Mouse (Mus musculus): ENCODE data around the gene Rars. TPM values are rescaled to one million over a fixed set of nuclear protein-coding genes. Genes with fewer than 3 reads are reported as not detected.
"Not testable (repeated sequence)": the region's sequence is repeated elsewhere in the genome, so short reads cannot be mapped to it uniquely, and the experiment has no call there.

Rars gene
- polyA plus RNA-seq, 1 experiment from 2014 or later = 71.9 TPM

- 79% methylated on average over 5 of the region's 5 CpGs for WGBS
- H3K4me3 ChIP-seq (ENCODE audit: low read depth, low read length) = no peak overlapping the region
- H3K9ac ChIP-seq (ENCODE audit: low read depth, low read length) = no peak overlapping the region
- ATAC-seq = no peak
- peaks cover 26% of the 10 kb centered on the region for H3K4me1 ChIP-seq (ENCODE audit: control insufficient read depth, insufficient read depth, low read length)
- no peaks in the 10 kb centered on the region for H3K27me3 ChIP-seq (ENCODE audit: control insufficient read depth, insufficient read depth, low read depth, low read length)
- H3K27ac ChIP-seq (ENCODE audit: low read length) = peak overlapping the region; percentile 87
- H3K9me3 ChIP-seq (replicated peaks; ENCODE audit: control insufficient read depth, low read length, poor library complexity, severe bottlenecking) = no peaks in the 10 kb centered on the region
- H3K36me3 ChIP-seq (ENCODE audit: control insufficient read depth, insufficient read depth, low read length) = 0 out of 2 replicates have a peak, but pooled peaks cover 4% of the 10 kb centered on the region
- H3K4me2 ChIP-seq (ENCODE audit: low read length) = no peak overlapping the region
These were observed 29.3 kb upstream of the Rars start for GRCm38 (mm10) chr11:35863653-35864052.

- ATAC-seq = no peak
These were observed 23.2 kb upstream of the Rars start for GRCm38 (mm10) chr11:35857395-35858067.

GRCm38 (mm10) chr11:35856359-35857040 lies 22.2 kb upstream of the Rars start:
- Histone ChIP-seq H3K27ac (ENCODE audit: low read length) (peak overlapping the region; percentile 89), H3K9ac (ENCODE audit: low read depth, low read length) (peak overlapping the region; percentile 39; the same call in 1 of the 2 replicates), H3K9me3 (replicated peaks; ENCODE audit: control insufficient read depth, low read length, poor library complexity, severe bottlenecking) (no peaks in the 10 kb centered on the region), H3K4me2 (ENCODE audit: low read length) (0 out of 2 replicates have a peak overlapping the region, but pooled peaks have one; percentile 17), H3K4me1 (ENCODE audit: control insufficient read depth, insufficient read depth, low read length) (peaks cover 25% of the 10 kb centered on the region), H3K27me3 (ENCODE audit: control insufficient read depth, insufficient read depth, low read depth, low read length) (no peaks in the 10 kb centered on the region), H3K4me3 (ENCODE audit: low read depth, low read length) (no peak overlapping the region), H3K36me3 (ENCODE audit: control insufficient read depth, insufficient read depth, low read length) (0 out of 2 replicates have a peak, but pooled peaks cover 4% of the 10 kb centered on the region)
- WGBS = 14% methylated on average over 11 of the region's 11 CpGs
- peak; percentile 88 for ATAC-seq

More at GRCm38 (mm10) chr11:35857395-35858067, 23.2 kb upstream of the Rars start:
- Histone ChIP-seq H3K4me1 (ENCODE audit: control insufficient read depth, insufficient read depth, low read length) (peaks cover 25% of the 10 kb centered on the region), H3K9ac (ENCODE audit: low read depth, low read length) (no peak overlapping the region), H3K27ac (ENCODE audit: low read length) (peak overlapping the region; percentile 89), H3K27me3 (ENCODE audit: control insufficient read depth, insufficient read depth, low read depth, low read length) (no peaks in the 10 kb centered on the region), H3K9me3 (replicated peaks; ENCODE audit: control insufficient read depth, low read length, poor library complexity, severe bottlenecking) (no peaks in the 10 kb centered on the region), H3K4me2 (ENCODE audit: low read length) (no peak overlapping the region), H3K36me3 (ENCODE audit: control insufficient read depth, insufficient read depth, low read length) (0 out of 2 replicates have a peak, but pooled peaks cover 4% of the 10 kb centered on the region), H3K4me3 (ENCODE audit: low read depth, low read length) (no peak overlapping the region)
- 59% methylated on average over 12 of the region's 12 CpGs for WGBS

- Histone ChIP-seq H3K4me1 (ENCODE audit: control insufficient read depth, insufficient read depth, low read length) (peaks cover 25% of the 10 kb centered on the region), H3K4me3 (ENCODE audit: low read depth, low read length) (no peak overlapping the region), H3K4me2 (ENCODE audit: low read length) (no peak overlapping the region), H3K27ac (ENCODE audit: low read length) (peak overlapping the region; percentile 89), H3K27me3 (ENCODE audit: control insufficient read depth, insufficient read depth, low read depth, low read length) (no peaks in the 10 kb centered on the region), H3K36me3 (ENCODE audit: control insufficient read depth, insufficient read depth, low read length) (0 out of 2 replicates have a peak, but pooled peaks cover 4% of the 10 kb centered on the region), H3K9me3 (replicated peaks; ENCODE audit: control insufficient read depth, low read length, poor library complexity, severe bottlenecking) (no peaks in the 10 kb centered on the region), H3K9ac (ENCODE audit: low read depth, low read length) (no peak overlapping the region)
- no peak for ATAC-seq
- 47% methylated on average over 7 of the region's 9 CpGs for WGBS
These were observed 21.3 kb upstream of the Rars start for GRCm38 (mm10) chr11:35855567-35855966.

- no peak overlapping the region for H3K4me3 ChIP-seq (ENCODE audit: low read depth, low read length)
- WGBS = 47% methylated on average over 5 of the region's 5 CpGs
- H3K27ac ChIP-seq (ENCODE audit: low read length) = 0 out of 2 replicates have a peak overlapping the region, but pooled peaks have one; percentile 31
- ATAC-seq = no peak
- H3K4me1 ChIP-seq (ENCODE audit: control insufficient read depth, insufficient read depth, low read length) = peaks cover 25% of the 10 kb centered on the region
- H3K4me2 ChIP-seq (ENCODE audit: low read length) = no peak overlapping the region
- H3K9me3 ChIP-seq (replicated peaks; ENCODE audit: control insufficient read depth, low read length, poor library complexity, severe bottlenecking) = no peaks in the 10 kb centered on the region
- H3K36me3 ChIP-seq (ENCODE audit: control insufficient read depth, insufficient read depth, low read length) = 0 out of 2 replicates have a peak, but pooled peaks cover 2% of the 10 kb centered on the region
- H3K27me3 ChIP-seq (ENCODE audit: control insufficient read depth, insufficient read depth, low read depth, low read length) = no peaks in the 10 kb centered on the region
- H3K9ac ChIP-seq (ENCODE audit: low read depth, low read length) = no peak overlapping the region
These were observed 20.6 kb upstream of the Rars start for GRCm38 (mm10) chr11:35854941-35855340.

- H3K9ac ChIP-seq (ENCODE audit: low read depth, low read length) = no peak overlapping the region
- H3K4me2 ChIP-seq (ENCODE audit: low read length) = no peak overlapping the region
- no peak overlapping the region for H3K4me3 ChIP-seq (ENCODE audit: low read depth, low read length)
- WGBS = 99% methylated on average over 4 of the region's 4 CpGs
- H3K36me3 ChIP-seq (ENCODE audit: control insufficient read depth, insufficient read depth, low read length) = no peaks in the 10 kb centered on the region
- H3K27ac ChIP-seq (ENCODE audit: low read length) = no peak overlapping the region
- no peaks in the 10 kb centered on the region for H3K9me3 ChIP-seq (replicated peaks; ENCODE audit: control insufficient read depth, low read length, poor library complexity, severe bottlenecking)
- no peak for ATAC-seq
- peaks cover 25% of the 10 kb centered on the region for H3K4me1 ChIP-seq (ENCODE audit: control insufficient read depth, insufficient read depth, low read length)
- no peaks in the 10 kb centered on the region for H3K27me3 ChIP-seq (ENCODE audit: control insufficient read depth, insufficient read depth, low read depth, low read length)
These were observed 19.3 kb upstream of the Rars start for GRCm38 (mm10) chr11:35853651-35854050.

- no peaks in the 10 kb centered on the region for H3K36me3 ChIP-seq (ENCODE audit: control insufficient read depth, insufficient read depth, low read length)
- no peak overlapping the region for H3K27ac ChIP-seq (ENCODE audit: low read length)
- no peak for ATAC-seq
- no peak overlapping the region for H3K4me2 ChIP-seq (ENCODE audit: low read length)
- no peak overlapping the region for H3K4me3 ChIP-seq (ENCODE audit: low read depth, low read length)
- no peaks in the 10 kb centered on the region for H3K9me3 ChIP-seq (replicated peaks; ENCODE audit: control insufficient read depth, low read length, poor library complexity, severe bottlenecking)
- no peaks in the 10 kb centered on the region for H3K27me3 ChIP-seq (ENCODE audit: control insufficient read depth, insufficient read depth, low read depth, low read length)
- H3K9ac ChIP-seq (ENCODE audit: low read depth, low read length) = no peak overlapping the region
- WGBS = 48% methylated on average over 4 of the region's 4 CpGs
- H3K4me1 ChIP-seq (ENCODE audit: control insufficient read depth, insufficient read depth, low read length) = peaks cover 25% of the 10 kb centered on the region
These were observed 18.4 kb upstream of the Rars start for GRCm38 (mm10) chr11:35852731-35853130.

GRCm38 (mm10) chr11:35844299-35844698 lies 10.0 kb upstream of the Rars start:
- no peaks in the 10 kb centered on the region for H3K9me3 ChIP-seq (replicated peaks; ENCODE audit: control insufficient read depth, low read length, poor library complexity, severe bottlenecking)
- H3K4me1 ChIP-seq (ENCODE audit: control insufficient read depth, insufficient read depth, low read length) = no peaks in the 10 kb centered on the region; the same call in 1 of the 2 replicates
- no peaks in the 10 kb centered on the region for H3K27me3 ChIP-seq (ENCODE audit: control insufficient read depth, insufficient read depth, low read depth, low read length)
- no peak overlapping the region for H3K4me2 ChIP-seq (ENCODE audit: low read length)
- no peak overlapping the region for H3K9ac ChIP-seq (ENCODE audit: low read depth, low read length)
- H3K4me3 ChIP-seq (ENCODE audit: low read depth, low read length) = no peak overlapping the region
- no peak overlapping the region for H3K27ac ChIP-seq (ENCODE audit: low read length)
- no peak for ATAC-seq
- H3K36me3 ChIP-seq (ENCODE audit: control insufficient read depth, insufficient read depth, low read length) = 0 out of 2 replicates have a peak, but pooled peaks cover 3% of the 10 kb centered on the region
- WGBS = 91% methylated on average over 9 of the region's 9 CpGs

GRCm38 (mm10) chr11:35842560-35842959 lies 8.3 kb upstream of the Rars start:
- not testable (repeated sequence) for H3K4me1 ChIP-seq (ENCODE audit: control insufficient read depth, insufficient read depth, low read length); H3K9ac ChIP-seq (ENCODE audit: low read depth, low read length); H3K36me3 ChIP-seq (ENCODE audit: control insufficient read depth, insufficient read depth, low read length); H3K9me3 ChIP-seq (replicated peaks; ENCODE audit: control insufficient read depth, low read length, poor library complexity, severe bottlenecking); H3K4me2 ChIP-seq (ENCODE audit: low read length); ATAC-seq; H3K27me3 ChIP-seq (ENCODE audit: control insufficient read depth, insufficient read depth, low read depth, low read length); H3K4me3 ChIP-seq (ENCODE audit: low read depth, low read length); H3K27ac ChIP-seq (ENCODE audit: low read length)
- 88% methylated on average over 4 of the region's 4 CpGs for WGBS
